ENCODE assay signal across 9 mouse cellular contexts in the genomic region with DNA sequence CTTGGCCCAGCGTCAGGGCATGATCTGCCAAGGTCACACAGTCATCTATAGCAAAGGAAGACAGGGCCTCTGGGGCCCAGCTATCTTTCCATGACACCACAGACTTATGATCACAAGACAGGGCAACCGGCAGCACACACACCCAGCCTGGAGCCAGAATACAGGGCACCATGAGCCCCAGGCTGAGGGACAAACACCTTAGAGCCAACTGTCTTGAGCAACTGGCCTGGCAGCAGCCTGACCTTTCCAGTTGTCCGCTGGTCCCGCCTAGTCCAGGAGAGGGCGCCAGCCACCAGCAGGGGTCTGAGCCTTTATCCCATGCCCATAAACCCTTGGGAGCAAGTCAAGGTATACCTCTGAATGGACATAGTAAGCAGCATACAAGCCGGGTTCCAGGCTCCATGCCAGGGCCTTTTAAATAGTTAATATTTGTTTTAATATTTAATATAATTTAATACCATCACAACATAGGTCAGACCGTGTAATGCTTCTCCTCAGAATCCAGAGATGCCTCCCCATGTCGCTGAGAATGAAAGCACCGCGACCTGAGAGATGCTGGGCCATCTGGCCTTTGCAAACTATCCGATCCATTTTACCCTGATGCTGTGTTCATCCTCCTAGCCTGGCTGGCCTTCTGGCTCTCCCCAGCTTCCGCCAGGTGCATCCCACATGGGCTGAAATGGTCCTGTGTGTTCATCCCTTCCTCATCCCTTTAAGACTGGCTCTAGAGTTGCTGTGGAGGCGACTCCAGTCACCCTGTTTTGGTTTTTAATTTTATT. TPM values are rescaled to one million over a fixed set of nuclear protein-coding genes. Genes with fewer than 3 reads are reported as not detected.
DNase-seq lines count a peak whose midpoint lies in the region; ATAC-seq and TF ChIP-seq lines count a peak whose summit lies in the region.
"Had no signal": no experiment of that assay in that cellular context is flagged by ENCODE, and none has a peak within 500 bp of the region (broad histone marks: within the 10 kb centered on the region; RNA-seq: fewer than 3 reads in every experiment).

No protein-coding gene starts in this region.

- no peak for ATAC-seq in forebrain, postnatal 0 days
- ATAC-seq in forebrain, embryonic 12.5 days (ENCODE audit: low FRiP score), result no peak
- no peak for ATAC-seq in midbrain, embryonic 16.5 days

- TF ChIP-seq CTCF in forebrain, postnatal 0 days (IDR thresholded peaks at IDR 0.05; ENCODE audit: low read depth), result peak; percentile 55

- H3K9me3 ChIP-seq in forebrain, postnatal 0 days (ENCODE audit: low read length), result no peaks in the 10 kb centered on the region
- no peaks in the 10 kb centered on the region for H3K9me3 ChIP-seq in forebrain, embryonic 12.5 days
- H3K9me3 ChIP-seq in midbrain, embryonic 16.5 days (replicated peaks; ENCODE audit: control insufficient read depth, low read length, poor library complexity, severe bottlenecking), result no peaks in the 10 kb centered on the region
- H3K9me3 ChIP-seq: hindbrain, embryonic 15.5 days had no signal

- H3K27ac ChIP-seq in forebrain, postnatal 0 days (ENCODE audit: low read depth, low read length), result no peak overlapping the region
- no peak overlapping the region for H3K27ac ChIP-seq in forebrain, embryonic 12.5 days
- 0 out of 2 replicates have a peak overlapping the region, but pooled peaks have one; percentile 4 for H3K27ac ChIP-seq in midbrain, embryonic 16.5 days (ENCODE audit: low read length)
- H3K27ac ChIP-seq: hindbrain, embryonic 15.5 days had no signal

- H3K4me1 ChIP-seq in forebrain, postnatal 0 days (ENCODE audit: insufficient read depth), result no peaks in the 10 kb centered on the region
- peaks cover 24% of the 10 kb centered on the region for H3K4me1 ChIP-seq in forebrain, embryonic 12.5 days
- peaks cover 14% of the 10 kb centered on the region for H3K4me1 ChIP-seq in midbrain, embryonic 16.5 days (ENCODE audit: control insufficient read depth, insufficient read depth, low read length)

- no peak for DNase-seq in forebrain, postnatal 0 days
- peak; percentile 51 for DNase-seq in urinary bladder, postnatal 14 days (ENCODE audit: low spot score)
- DNase-seq in urinary bladder, postnatal 10 days (ENCODE audit: low spot score), result no peak
- peak; percentile 64 for DNase-seq in embryo, embryonic 9.5 days (ENCODE audit: extremely low spot score)
- peak; percentile 88 for DNase-seq in heart, postnatal 4 days
- no peak for DNase-seq in layer of hippocampus, adult 9-11 months

- no peaks in the 10 kb centered on the region for H3K36me3 ChIP-seq in forebrain, postnatal 0 days (ENCODE audit: insufficient read depth)
- H3K36me3 ChIP-seq in forebrain, embryonic 12.5 days (replicated peaks), result no peaks in the 10 kb centered on the region
- no peaks in the 10 kb centered on the region for H3K36me3 ChIP-seq in midbrain, embryonic 16.5 days (ENCODE audit: control insufficient read depth, insufficient read depth, low read length)
- H3K36me3 ChIP-seq: hindbrain, embryonic 15.5 days had no signal

- H3K27me3 ChIP-seq in forebrain, postnatal 0 days (ENCODE audit: insufficient read depth, low read length), result peaks cover 4% of the 10 kb centered on the region; the same call in 1 of the 2 replicates
- H3K27me3 ChIP-seq in forebrain, embryonic 12.5 days, result peaks cover 41% of the 10 kb centered on the region
- peaks cover 11% of the 10 kb centered on the region for H3K27me3 ChIP-seq in midbrain, embryonic 16.5 days (ENCODE audit: control insufficient read depth, insufficient read depth, low read depth, low read length)

- WGBS in forebrain, postnatal 0 days, result 61% methylated on average over 13 of the region's 13 CpGs
- WGBS in forebrain, embryonic 12.5 days, result 60% methylated on average over 13 of the region's 13 CpGs
- 52% methylated on average over 13 of the region's 13 CpGs for WGBS in midbrain, embryonic 16.5 days

- H3K4me2 ChIP-seq in forebrain, postnatal 0 days (ENCODE audit: low read depth), result no peak overlapping the region
- no peak overlapping the region for H3K4me2 ChIP-seq in forebrain, embryonic 12.5 days
- no peak overlapping the region for H3K4me2 ChIP-seq in midbrain, embryonic 16.5 days (ENCODE audit: low read length)
- H3K4me2 ChIP-seq: hindbrain, embryonic 15.5 days had no signal

- H3K9ac ChIP-seq in forebrain, postnatal 0 days, result no peak overlapping the region
- no peak overlapping the region for H3K9ac ChIP-seq in forebrain, embryonic 12.5 days
- no peak overlapping the region for H3K9ac ChIP-seq in midbrain, embryonic 16.5 days (ENCODE audit: low read depth, low read length)
- H3K9ac ChIP-seq: hindbrain, embryonic 15.5 days had no signal

- H3K4me3 ChIP-seq in forebrain, postnatal 0 days (ENCODE audit: low read depth, low read length), result no peak overlapping the region
- no peak overlapping the region for H3K4me3 ChIP-seq in forebrain, embryonic 12.5 days (replicated peaks)
- H3K4me3 ChIP-seq in midbrain, embryonic 16.5 days (ENCODE audit: low read depth, low read length), result no peak overlapping the region
- H3K4me3 ChIP-seq: hindbrain, embryonic 15.5 days had no signal

RNA-seq across cellular contexts. Expression of gene Speg, which starts 3.6 kb away (rescaled TPM):
- 44.4 and 56.3 TPM in 2 replicates for total RNA-seq in forebrain, postnatal 0 days (2014; rRNA removed)
- polyA plus RNA-seq in forebrain, postnatal 0 days (2015; fragmentation: Nextera tagmentation; extraction: Ambion mirVana), result 17.8 and 20.6 TPM in 2 replicates
- polyA plus RNA-seq in forebrain, embryonic 12.5 days (2016; fragmentation: Nextera tagmentation; extraction: Ambion mirVana), result 10.0 and 11.3 TPM in 2 replicates
- total RNA-seq in heart, postnatal 4 days (2021), result 100 to 1,000 TPM; 121 to 123 TPM
- polyA plus RNA-seq in midbrain, embryonic 16.5 days (2015; fragmentation: Nextera tagmentation; extraction: Ambion mirVana), result 17.7 and 20.8 TPM in 2 replicates

RNA-seq across cellular contexts. Expression of gene Des, which starts 11.4 kb away (rescaled TPM):
- 1.0 and 1.4 TPM in 2 replicates for total RNA-seq in forebrain, postnatal 0 days (2014; rRNA removed)
- 1.2 TPM in 2 replicates for polyA plus RNA-seq in forebrain, postnatal 0 days (2015; fragmentation: Nextera tagmentation; extraction: Ambion mirVana)
- 0.74 and 0.78 TPM in 2 replicates for polyA plus RNA-seq in forebrain, embryonic 12.5 days (2016; fragmentation: Nextera tagmentation; extraction: Ambion mirVana)
- total RNA-seq in heart, postnatal 4 days (2021), result 100 to 1,000 TPM; 742 to 747 TPM
- polyA plus RNA-seq in midbrain, embryonic 16.5 days (2015; fragmentation: Nextera tagmentation; extraction: Ambion mirVana), result 1.2 and 1.7 TPM in 2 replicates

RNA-seq across cellular contexts. Expression of gene Dnpep, which starts 53.7 kb away (rescaled TPM):
- 135 and 164 TPM in 2 replicates for total RNA-seq in forebrain, postnatal 0 days (2014; rRNA removed)
- 140 and 156 TPM in 2 replicates for polyA plus RNA-seq in forebrain, postnatal 0 days (2015; fragmentation: Nextera tagmentation; extraction: Ambion mirVana)
- 137 and 140 TPM in 2 replicates for polyA plus RNA-seq in forebrain, embryonic 12.5 days (2016; fragmentation: Nextera tagmentation; extraction: Ambion mirVana)
- 10 to 100 TPM; 89.5 to 89.8 TPM for total RNA-seq in heart, postnatal 4 days (2021)
- polyA plus RNA-seq in midbrain, embryonic 16.5 days (2015; fragmentation: Nextera tagmentation; extraction: Ambion mirVana), result 136 and 145 TPM in 2 replicates

Comparison
In these comparisons a context has a peak if more than half of its experiments do, and no peak if none do; other contexts are left out.
1. DNase-seq: peak in urinary bladder, postnatal 14 days (single experiment), embryo, embryonic 9.5 days (single experiment) and heart, postnatal 4 days (single experiment); none in forebrain, postnatal 0 days (single experiment), urinary bladder, postnatal 10 days (single experiment) and layer of hippocampus, adult 9-11 months (single experiment).